Mouse (Mus musculus) retina, adult 2 months (tissue): Measurements from ENCODE around the gene Olfr120.
"Not testable (repeated sequence)": the region's sequence is repeated elsewhere in the genome, so short reads cannot be mapped to it uniquely, and the experiment has no call there.

Experiments used
- DNase-seq: peaks from one replicate; pipeline ENCODE4 v3.0.0-alpha.2; 2012; ENCODE audit warnings: low read depth, low spot score

Olfr120 gene

DNA sequence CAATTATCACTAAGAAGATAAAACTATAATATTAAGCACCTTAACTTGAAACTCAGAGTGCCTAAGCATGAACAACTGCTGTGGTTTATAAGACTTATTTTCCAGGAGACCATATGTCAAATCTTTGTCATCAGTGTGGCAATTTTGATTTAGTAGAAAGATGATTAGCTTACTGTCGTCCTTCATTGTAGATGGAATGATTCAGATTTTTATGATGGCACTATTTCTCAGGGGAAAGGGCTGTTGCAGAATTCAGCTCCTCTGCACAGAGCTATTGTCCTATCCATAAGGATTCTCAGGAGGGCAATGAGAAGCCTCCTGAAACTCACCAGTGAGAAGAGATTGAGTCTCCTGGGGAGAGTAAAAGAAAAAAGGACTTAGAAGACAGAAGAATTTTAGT, at the start of gene Olfr120:
Gene Olfr120, plus strand, starts transcription at position 301 of the 400 bp plus-strand sequence.
- DNase-seq = no peak

DNA sequence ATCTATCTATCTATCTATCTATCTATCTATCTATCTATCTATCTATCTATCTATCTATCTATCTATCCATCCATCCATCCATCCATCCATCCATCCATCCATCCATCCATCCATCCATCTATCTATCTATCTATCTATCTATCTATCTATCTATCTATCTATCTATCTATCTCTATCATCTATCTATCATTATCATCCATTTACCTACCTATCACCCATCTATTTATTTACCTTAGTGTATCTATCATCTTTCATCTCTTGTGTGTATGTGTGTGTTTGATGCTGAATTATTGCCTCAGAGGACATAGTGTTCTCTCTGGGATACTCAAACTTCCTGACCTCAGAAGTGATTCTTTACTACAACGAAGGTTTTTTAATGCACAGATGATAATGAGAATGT, 25.3 kb upstream of the Olfr120 start, which contains the start of gene Olfr119:
Gene Olfr119, plus strand, starts transcription at position 301 of the 400 bp plus-strand sequence.
- DNase-seq = not testable (repeated sequence)

DNA sequence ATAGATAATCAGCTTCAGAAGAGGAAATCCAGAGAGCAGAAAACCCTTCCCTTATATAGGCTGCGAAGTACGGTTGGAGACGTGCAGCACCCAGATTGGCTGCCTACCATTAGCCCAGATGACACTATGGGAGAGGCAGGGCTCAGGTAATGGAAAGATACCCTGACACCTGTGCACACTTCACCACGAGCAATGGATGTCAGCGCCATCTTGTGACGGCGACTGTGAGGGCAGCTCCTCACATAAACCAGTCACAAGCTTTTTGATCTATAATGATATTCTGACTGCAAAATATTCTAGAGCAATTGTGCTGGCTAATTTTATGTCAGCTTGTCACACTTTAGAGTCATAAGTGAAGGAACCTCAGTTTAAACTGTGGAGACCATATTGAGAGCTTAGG, 16.5 kb downstream of the Olfr120 start:
- DNase-seq = no peak

GRCm38 (mm10) chr17:37768307-37768706, 46.7 kb downstream of the Olfr120 start, which contains the start of gene Olfr122:
Gene Olfr122 (plus strand): TSS chr17:37768607.
- DNase-seq = no peak
